Mouse (Mus musculus): ENCODE results near the gene 1600014C23Rik.

GRCm38 (mm10) chr17:45747293-45747692 lies 13.6 kb upstream of the 1600014C23Rik start:
- TF ChIP-seq CTCF (IDR thresholded peaks at IDR 0.05; ENCODE audit: low read depth) (no peak), EP300 (optimal IDR thresholded peaks at IDR 0.05) (no peak)

Data from stomach, postnatal 0 days (tissue).